Mouse (Mus musculus) erythroblast, embryonic 14.5 days (primary cell): ENCODE data around the gene Ldlrad3. TPM values are rescaled to one million over a fixed set of nuclear protein-coding genes. Genes with fewer than 3 reads are reported as not detected.

Experiments used
- H3K27me3 ChIP-seq: 2 replicates; pipeline ENCODE4 v1.6.1; 2012; ENCODE audit warnings: inconsistent platforms; ENCODE audit not compliant: control insufficient read depth
- H3K36me3 ChIP-seq: 2 replicates; pipeline ENCODE4 v1.6.1; 2012; ENCODE audit warnings: mild to moderate bottlenecking, inconsistent platforms; ENCODE audit not compliant: control insufficient read depth
- H3K4me1 ChIP-seq: 2 replicates; pipeline ENCODE4 v1.6.1; 2012; ENCODE audit warnings: inconsistent platforms; ENCODE audit not compliant: control insufficient read depth
- H3K4me3 ChIP-seq: replicated peaks from 2 replicates; pipeline ENCODE3; 2012; ENCODE audit warnings: moderate library complexity, mild to moderate bottlenecking, inconsistent platforms
- H3K9me3 ChIP-seq: 2 replicates; pipeline ENCODE4 v1.6.1; 2012; ENCODE audit warnings: low read length, inconsistent platforms, mixed read lengths; ENCODE audit not compliant: control insufficient read depth
- GATA1 ChIP-seq: IDR thresholded peaks from 2 replicates; pipeline ENCODE4 v1.6.1; 2012; ENCODE audit warnings: low read length, inconsistent platforms, mixed read lengths
- TAL1 ChIP-seq: IDR thresholded peaks from 3 replicates; pipeline ENCODE4 v1.6.1; 2012; ENCODE audit warnings: low read length, inconsistent platforms, mixed read lengths
- polyA plus RNA-seq: library from polyadenylated mRNA; stranded (reverse); fragments of >175 nt; gene quantifications from 2 replicates; pipeline ENCODE4 v1.2.3, GENCODE M21; 2012

Ldlrad3 gene
- polyA plus RNA-seq, 1 experiment: not detected

DNA sequence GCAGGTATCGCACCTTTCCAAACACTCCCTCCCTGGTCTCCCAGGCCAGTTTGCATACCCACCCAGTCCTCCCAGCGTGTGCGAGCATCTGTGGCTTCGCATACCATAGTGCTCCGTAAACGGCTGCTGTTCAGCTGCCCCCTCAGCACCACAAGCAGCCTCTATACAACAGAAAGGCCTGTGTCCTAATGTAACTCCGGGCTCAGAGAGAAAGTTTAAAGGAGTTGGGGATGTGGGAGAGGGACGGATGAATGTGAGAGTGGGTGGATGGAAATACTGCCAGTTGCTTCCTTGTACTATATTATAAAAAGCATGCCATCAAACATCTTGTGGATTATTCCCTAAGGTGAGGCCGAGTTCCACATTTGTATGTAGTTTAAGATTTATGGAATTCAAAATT lies 59.0 kb downstream of the Ldlrad3 start:
- TF ChIP-seq TAL1 (no peak), GATA1 (no peak)
- Histone ChIP-seq H3K4me3 (no peak overlapping the region), H3K4me1 (no peaks in the 10 kb centered on the region), H3K36me3 (no peaks in the 10 kb centered on the region), H3K27me3 (no peaks in the 10 kb centered on the region), H3K9me3 (no peaks in the 10 kb centered on the region)

DNA sequence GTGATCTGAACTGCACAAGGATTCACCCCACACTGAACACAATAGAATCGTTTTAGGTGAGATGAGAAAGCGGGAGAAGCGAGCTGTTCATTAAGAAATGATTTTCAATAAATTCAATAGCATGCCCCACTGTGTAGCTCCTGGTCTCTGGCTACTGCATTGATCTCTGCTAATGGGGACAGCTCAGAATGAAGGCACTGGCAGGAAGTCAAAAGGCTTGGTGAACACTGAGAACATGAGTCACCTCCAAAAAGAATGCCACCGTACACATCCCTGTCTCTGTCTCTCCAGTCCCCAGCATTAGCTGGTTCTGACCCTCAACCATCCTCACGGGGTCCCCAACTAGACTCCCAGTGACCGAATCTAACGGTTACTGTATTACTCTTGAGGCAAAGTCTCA lies 60.1 kb downstream of the Ldlrad3 start:
- no peak for TF ChIP-seq TAL1
- no peak for TF ChIP-seq GATA1
- Histone ChIP-seq H3K4me3 (no peak overlapping the region), H3K4me1 (no peaks in the 10 kb centered on the region), H3K9me3 (no peaks in the 10 kb centered on the region), H3K27me3 (no peaks in the 10 kb centered on the region), H3K36me3 (no peaks in the 10 kb centered on the region)

DNA sequence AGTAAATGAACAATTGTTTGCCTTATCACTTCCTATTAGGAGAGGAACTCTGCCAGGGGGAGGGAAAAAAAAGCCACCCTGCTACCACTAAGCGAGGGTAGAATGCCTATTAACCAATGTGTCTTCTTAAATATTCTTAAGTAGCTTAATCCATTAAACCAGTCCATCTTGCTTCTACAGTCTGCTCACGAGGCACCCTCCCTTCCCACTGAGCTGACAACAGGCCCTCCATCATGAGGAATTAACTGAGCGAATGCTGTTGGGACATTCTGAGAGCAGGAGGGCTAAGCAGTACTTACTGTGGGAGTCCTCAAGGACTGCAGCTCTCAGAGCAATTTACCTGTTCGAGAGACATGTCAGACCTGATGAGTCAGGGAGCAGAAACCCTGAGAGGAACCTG lies 61.1 kb downstream of the Ldlrad3 start:
- Histone ChIP-seq H3K27me3 (no peaks in the 10 kb centered on the region), H3K9me3 (no peaks in the 10 kb centered on the region), H3K4me3 (no peak overlapping the region), H3K36me3 (no peaks in the 10 kb centered on the region), H3K4me1 (no peaks in the 10 kb centered on the region)
- TF ChIP-seq TAL1: no peak
- no peak for TF ChIP-seq GATA1

DNA sequence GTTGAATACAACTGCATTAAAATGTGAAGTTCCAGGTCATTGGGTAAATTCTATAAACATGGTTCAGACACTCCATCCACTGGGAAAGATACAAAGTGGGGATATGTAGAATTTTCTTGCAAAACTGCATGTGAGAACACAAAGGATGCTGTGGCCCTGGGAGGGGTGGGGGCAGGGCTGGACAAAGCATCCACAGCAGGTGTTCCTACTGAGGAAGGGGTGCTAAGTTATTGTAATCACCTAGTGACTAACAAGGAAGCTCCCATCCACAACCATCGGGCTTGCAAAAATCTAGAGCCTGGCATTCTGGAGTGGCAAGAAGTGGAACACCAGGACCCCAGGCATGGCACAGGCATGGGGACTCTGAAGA lies 64.1 kb downstream of the Ldlrad3 start:
- no peak overlapping the region for H3K4me3 ChIP-seq
- no peaks in the 10 kb centered on the region for H3K36me3 ChIP-seq
- no peaks in the 10 kb centered on the region for H3K27me3 ChIP-seq
- H3K4me1 ChIP-seq: no peaks in the 10 kb centered on the region
- H3K9me3 ChIP-seq: no peaks in the 10 kb centered on the region
- TF ChIP-seq GATA1 (no peak), TAL1 (no peak)

DNA sequence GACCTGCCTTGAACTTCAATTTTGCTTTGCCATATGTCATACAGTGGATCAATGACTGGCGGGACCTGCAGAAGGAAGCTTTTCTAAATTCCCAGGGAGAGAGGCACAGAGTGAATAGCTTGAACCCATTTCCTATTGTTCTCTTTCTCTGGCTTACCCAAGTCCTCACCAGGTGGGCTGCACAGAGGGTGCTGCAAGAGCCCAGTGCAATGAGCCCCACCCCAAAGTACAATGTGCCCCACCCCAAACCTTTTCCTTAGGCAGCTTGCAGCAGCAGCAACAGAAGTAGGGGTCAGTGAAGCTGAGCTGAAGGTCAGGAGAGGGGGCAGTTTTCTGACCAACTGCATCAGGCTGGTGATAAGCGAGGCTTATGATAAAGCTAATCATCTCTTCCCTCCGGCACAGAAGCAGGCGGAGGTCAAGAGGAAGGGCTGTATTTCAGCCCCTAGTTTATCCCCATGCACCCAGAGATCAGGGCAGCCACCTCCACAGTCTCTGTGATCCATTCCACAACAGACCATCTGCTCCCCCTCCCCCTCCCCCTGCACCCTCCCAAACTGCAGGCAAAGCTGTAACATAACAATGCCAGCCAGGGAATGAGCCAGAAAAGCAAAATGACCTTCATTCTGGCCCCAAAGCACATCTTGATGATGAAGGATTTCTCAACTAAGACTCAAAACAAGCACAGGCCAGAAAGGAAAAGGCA lies 64.6 kb downstream of the Ldlrad3 start:
- Histone ChIP-seq H3K4me1 (no peaks in the 10 kb centered on the region), H3K4me3 (no peak overlapping the region), H3K27me3 (no peaks in the 10 kb centered on the region), H3K9me3 (no peaks in the 10 kb centered on the region), H3K36me3 (no peaks in the 10 kb centered on the region)
- TF ChIP-seq GATA1: no peak

DNA sequence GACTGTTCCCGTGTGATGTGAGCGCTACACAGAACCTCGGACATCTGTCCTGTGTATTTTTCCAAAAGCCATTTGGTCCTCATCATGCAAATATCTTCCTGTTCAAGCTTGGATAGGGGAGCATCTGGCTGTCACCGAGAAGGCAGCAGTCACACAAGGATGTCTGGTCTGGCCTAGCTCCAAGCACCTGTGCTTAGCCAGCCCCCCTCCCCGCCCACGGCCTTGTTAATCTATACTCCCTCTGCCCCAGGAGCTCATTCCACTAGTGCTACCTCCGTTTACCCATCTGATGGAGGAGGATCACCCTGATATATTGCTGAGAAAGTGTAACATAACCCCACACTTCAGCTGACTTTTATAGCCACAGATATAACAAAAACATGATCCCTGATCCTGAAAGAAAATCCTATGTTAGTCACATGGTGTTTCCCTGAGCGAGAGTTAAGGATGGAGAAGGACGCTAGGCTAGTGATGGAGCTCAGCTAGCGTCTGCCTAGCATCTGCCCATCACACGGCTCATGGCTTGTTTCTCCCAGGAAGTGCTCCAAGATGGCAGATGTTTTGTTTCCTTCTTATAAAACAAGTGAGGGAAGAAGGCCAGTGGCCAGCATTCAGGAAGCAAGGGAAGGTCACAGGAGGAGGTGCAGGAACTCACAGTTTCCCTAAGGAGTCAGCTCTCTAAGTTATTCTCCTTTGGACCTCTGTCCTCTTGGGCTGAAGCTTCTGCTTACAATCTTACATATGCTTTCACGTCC lies 66.3 kb downstream of the Ldlrad3 start:
- Histone ChIP-seq H3K4me1 (no peaks in the 10 kb centered on the region), H3K36me3 (no peaks in the 10 kb centered on the region), H3K9me3 (no peaks in the 10 kb centered on the region), H3K27me3 (no peaks in the 10 kb centered on the region), H3K4me3 (no peak overlapping the region)
- no peak for TF ChIP-seq GATA1
- no peak for TF ChIP-seq TAL1

DNA sequence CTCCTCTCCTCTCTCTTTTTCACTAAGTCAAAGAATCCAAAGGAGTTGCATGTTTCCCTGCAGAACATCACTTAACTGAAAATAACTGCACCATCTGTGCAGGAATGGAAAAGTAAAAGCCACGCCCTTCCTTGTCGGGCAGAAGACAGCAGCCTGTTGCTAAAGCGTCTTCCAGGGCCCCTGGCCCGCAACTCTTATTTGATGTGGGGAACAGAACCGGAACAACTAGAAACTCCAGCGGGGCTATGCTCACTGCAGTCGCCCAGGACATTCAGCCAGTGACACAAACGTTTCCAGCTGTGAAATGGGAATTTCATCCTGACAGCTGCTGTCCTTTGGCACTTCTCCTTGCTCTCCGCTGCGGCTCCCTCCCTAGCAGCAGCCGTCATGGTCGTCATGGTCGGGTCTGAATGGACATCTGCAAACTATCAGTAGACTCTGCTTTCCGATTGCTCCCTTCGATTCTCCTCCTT lies 67.2 kb downstream of the Ldlrad3 start:
- no peak overlapping the region for H3K4me3 ChIP-seq
- TF ChIP-seq TAL1 (no peak), GATA1 (no peak)
- H3K9me3 ChIP-seq: no peaks in the 10 kb centered on the region
- no peaks in the 10 kb centered on the region for H3K4me1 ChIP-seq
- H3K36me3 ChIP-seq: no peaks in the 10 kb centered on the region
- no peaks in the 10 kb centered on the region for H3K27me3 ChIP-seq

DNA sequence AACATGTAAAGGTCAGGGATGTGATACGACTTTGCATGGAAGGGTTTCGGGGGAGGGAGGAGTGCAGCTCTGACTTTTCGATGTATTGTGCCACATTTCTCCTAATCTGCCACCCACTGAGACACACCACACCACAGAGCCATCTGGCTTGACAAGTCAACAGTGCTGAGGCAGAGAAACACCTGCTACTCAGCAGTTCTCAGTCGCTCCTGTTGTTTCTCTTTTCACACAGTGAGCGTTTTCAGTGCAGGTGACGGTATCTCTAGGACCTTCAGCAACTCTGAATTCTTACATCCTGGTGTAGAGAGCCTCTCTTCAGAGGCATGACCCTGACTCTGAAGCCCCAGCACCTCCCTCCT lies 68.8 kb downstream of the Ldlrad3 start:
- TF ChIP-seq TAL1 (no peak), GATA1 (no peak)
- no peaks in the 10 kb centered on the region for H3K9me3 ChIP-seq
- H3K36me3 ChIP-seq: no peaks in the 10 kb centered on the region
- H3K27me3 ChIP-seq: no peaks in the 10 kb centered on the region
- H3K4me1 ChIP-seq: no peaks in the 10 kb centered on the region
- no peak overlapping the region for H3K4me3 ChIP-seq

DNA sequence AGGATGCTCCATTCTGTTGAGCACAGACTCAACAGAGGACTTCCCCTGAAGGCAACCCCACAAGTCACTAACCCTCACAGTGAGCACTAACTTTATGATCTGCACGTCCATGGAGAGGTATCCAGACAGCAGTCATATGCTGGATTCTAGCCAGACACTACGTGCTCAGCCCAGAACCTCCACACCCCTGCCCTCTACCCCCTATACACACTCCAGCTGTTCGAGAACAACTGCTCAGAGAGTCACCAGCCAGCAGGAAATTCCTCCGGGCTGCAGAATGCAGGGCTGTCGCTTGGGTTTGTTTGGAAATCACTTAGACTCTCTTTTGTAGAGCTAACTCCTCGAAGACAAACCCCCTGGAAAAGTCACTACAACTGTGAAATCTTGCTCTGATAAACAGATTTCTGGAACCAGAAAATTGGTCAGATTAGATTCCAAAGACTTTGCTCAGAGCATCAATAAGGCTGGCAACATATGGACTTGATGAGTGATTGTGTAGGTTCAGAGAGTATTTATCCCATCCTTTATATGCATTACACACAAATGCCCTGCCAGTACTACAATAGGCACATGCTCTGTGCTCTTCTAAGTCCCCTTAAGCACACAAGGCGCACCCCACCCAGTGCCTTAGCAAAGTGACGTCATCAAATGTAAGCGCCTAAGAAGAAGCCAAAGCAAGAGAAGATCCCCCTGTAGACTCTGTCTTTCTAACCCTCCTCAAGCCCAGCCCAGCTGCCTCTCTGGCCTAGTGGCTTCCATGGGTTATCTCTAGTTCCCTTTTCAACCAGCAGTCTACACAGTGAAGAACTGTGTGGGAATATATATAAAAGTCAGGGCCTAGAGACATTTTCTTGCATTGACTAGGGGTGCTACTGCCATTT lies 69.4 kb downstream of the Ldlrad3 start:
- Histone ChIP-seq H3K9me3 (no peaks in the 10 kb centered on the region), H3K4me1 (no peaks in the 10 kb centered on the region), H3K27me3 (no peaks in the 10 kb centered on the region), H3K4me3 (no peak overlapping the region), H3K36me3 (no peaks in the 10 kb centered on the region)
- TF ChIP-seq TAL1 (no peak), GATA1 (no peak)
